Mouse (Mus musculus) spleen, adult 2 months (tissue): Measurements from ENCODE around the gene Rbm7.
"Not testable (repeated sequence)": the region's sequence is repeated elsewhere in the genome, so short reads cannot be mapped to it uniquely, and the experiment has no call there.

Source experiments
- CTCF ChIP-seq: fragments of 200-500 bp; IDR thresholded peaks from 2 replicates; pipeline ENCODE4 v1.5.1; 2011; ENCODE audit warnings: mild to moderate bottlenecking, inconsistent platforms; ENCODE audit not compliant: insufficient read depth, insufficient read length, insufficient replicate concordance; ENCODE audit errors: extremely low read depth
- POLR2A ChIP-seq: fragments of 200-500 bp; IDR thresholded peaks from 2 replicates; pipeline ENCODE4 v1.6.1; 2011; ENCODE audit warnings: low read depth, low read length, inconsistent platforms

DNA sequence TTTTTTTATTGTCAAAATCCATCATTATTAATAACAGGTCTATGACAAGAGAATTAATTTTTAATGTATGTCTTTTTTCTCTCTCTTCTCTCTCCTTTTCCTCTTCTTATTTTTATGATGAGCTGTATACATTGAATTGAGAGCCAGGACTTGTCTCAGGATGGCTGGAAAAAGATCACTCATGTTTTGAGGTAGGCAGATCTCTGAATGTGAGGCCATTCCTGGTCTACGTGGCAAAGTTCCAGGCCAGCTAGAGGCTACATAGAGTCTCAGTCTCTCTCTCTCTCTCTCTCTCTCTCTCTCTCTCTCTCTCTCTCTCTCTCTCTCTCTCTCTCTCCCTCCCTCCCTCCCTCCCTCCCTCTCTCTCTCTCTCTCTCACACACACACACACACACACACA, 42.5 kb upstream of the Rbm7 start:
- not testable (repeated sequence) for TF ChIP-seq CTCF, POLR2A
